Mouse (Mus musculus): ENCODE data around the gene Tmem253.
A peak's percentile ranks its signal among the peaks of the same experiment; 100 is the strongest.

Tmem253 gene

DNA sequence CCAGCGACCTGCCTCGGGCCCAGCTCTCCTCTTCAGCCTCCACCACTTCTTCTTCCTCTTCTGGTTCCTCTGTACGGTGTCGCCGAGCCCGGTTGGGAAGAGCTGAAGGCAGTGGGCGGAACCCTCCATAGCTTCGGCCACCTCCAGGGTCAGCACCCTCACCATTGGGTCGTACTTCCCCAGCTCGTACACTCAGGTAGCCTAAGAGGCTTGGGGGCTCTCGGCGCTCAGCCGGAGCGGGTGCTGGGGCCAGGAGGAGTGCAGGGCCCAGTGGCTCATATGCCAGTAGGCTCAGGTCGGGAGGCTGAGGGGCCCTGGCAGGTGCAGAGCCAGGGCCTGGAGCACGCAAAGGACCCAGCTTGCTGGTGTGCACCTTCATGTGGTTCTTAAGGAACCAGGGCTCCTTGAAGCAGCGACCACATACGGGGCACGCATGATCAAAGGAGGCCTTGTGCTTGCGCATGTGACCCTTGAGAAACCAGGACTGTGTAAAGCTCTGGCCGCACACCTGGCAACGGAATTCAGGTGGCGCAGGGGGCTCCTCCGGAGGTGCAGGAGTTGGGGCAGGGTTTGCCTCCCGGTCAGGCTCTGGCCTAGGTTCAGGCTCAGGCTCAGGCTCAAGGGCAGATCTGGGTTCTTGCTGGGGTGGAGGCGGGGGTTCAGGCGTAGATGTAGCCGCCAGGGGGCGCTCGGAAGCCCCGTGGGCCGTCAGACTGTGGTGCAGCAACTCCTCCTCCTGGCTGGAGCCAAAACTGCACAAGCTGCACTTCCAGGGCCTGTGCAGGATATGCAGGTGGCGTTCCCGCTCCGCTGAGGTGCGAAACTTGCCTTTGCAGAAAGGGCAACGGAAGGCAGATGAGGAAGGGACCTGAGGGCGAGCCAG is 6.9 kb upstream of the Tmem253 start:
- DNase-seq = peak; percentile 94 to 98

- no peak for DNase-seq
Measured at GRCm38 (mm10) chr14:52009361-52009760, 6.1 kb upstream of the Tmem253 start.

DNA sequence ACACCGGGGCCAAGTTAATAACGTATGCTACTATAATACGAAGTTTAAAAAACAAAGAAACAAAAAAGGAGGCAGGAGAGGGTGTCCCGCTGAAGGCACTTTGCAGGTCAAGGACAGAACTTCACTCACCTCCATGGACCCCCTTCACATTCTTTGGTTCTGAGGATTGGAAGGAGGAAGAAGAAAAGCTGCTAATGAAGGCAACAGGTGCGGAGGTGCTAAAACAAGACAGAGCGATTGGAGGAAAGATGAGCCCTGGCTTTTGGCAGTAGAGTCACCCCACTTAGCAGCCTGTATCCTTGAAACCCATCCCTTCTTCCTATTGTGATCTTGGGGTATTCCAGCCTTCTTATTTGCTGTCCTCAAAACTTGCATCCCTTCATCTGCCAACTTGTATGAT is 5.6 kb upstream of the Tmem253 start:
- DNase-seq = no peak

- DNase-seq = peak; percentile 69 to 70
Measured at GRCm38 (mm10) chr14:52010446-52011111, 4.9 kb upstream of the Tmem253 start.

DNA sequence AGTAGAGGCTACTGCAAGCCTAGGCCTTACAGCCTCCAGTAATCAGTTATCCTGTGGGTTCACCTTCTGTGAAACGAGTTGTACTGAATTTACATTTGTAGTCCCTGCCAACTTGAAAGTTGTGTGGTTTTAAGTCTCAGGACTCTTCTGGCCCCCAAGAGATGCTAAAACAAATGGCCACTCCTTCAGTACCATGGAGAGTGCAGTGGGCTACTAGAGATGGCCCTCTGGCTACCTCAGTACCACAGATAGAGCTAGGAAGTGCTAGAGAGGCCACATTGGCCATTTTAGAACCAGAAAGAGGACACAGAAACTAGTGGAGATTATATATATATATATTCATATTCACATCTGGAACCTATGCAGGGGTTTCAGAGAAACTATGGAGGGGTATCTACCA is 3.8 kb upstream of the Tmem253 start:
- peak in 1 of 2 experiments; percentile 1 for DNase-seq

GRCm38 (mm10) chr14:52012085-52012484 is 3.4 kb upstream of the Tmem253 start:
- DNase-seq = peak; percentile 88 to 91

- no peak for DNase-seq
Measured at GRCm38 (mm10) chr14:52012553-52012952, 2.9 kb upstream of the Tmem253 start.

GRCm38 (mm10) chr14:52013021-52013610 is 2.3 kb upstream of the Tmem253 start:
- DNase-seq = no peak

- peak; percentile 63 to 70 for DNase-seq
Measured at GRCm38 (mm10) chr14:52013771-52014219, 1.7 kb upstream of the Tmem253 start.

DNA sequence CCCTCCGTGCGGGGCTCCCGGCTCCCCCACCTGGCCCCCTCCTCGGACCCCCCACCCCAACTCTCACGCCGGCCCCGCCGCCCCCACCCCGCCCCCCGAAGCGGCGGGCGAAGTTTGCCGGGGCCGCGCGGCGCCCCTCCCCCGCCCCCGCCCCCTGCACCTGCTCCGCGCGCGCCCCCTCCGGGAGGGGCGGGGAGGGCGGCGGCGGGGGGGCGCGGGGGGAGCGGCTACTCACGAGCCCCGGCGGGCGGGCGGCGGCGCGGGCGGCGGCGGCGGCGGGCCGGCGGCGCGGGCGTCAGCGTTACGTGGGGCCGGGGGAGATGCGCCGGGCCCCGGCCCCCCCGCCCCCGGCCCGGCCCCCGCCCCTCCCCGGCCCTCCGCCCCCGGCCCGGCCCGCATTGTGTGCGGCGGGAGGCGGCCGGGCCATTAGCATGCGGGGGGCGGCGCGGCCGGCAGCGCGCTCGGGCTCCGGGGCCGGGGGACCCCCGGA is 1.1 kb upstream of the Tmem253 start:
- DNase-seq = no peak

- DNase-seq = peak in 1 of 2 experiments; percentile 65
Measured at GRCm38 (mm10) chr14:52014761-52015311, 622 bp upstream of the Tmem253 start.

GRCm38 (mm10) chr14:52016625-52017405 is 1.4 kb downstream of the Tmem253 start:
- no peak for DNase-seq

GRCm38 (mm10) chr14:52017662-52018061 is 2.2 kb downstream of the Tmem253 start:
- no peak for DNase-seq

DNA sequence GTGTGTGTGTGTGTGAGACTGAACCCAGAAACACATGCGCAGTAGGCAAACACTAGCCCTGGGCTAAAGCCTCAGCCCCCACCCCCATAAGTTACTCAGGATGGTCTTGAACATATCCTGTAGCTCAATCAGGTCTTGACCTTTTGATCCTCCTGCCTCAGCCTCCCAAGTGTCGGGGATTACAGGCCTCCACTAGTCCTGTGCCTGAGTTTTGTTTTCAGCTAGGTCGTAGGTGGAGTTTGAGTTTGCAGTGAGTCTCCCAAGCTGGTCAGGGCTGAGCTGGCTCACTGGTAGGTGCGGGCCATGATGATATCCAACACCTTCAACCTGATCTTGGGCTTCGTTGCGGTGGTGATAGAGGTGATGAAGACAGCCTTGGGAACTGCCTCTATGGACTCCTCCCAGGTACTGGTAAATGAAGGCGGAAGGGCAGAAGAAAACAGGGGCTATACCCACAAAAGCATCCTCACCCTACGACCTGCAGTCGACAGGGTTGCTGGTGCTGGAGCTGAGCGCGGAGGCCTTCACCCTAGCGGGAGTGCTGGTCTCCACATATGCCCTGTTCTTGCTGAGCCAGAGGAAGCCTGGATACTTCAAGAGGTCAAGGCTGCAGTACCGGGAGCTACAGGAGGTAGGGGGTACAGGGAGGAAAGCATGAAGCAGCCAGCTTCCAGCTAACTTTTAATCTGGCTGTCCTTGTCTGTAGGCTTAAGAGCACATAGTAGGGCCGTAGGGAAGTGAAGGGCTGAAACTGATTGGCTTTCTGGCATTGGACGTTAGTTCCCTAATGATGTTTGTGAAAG is 3.0 kb downstream of the Tmem253 start:
- no peak for DNase-seq

GRCm38 (mm10) chr14:52019051-52019589 is 3.7 kb downstream of the Tmem253 start:
- DNase-seq = no peak

- DNase-seq = peak; percentile 98 to 99
Measured at GRCm38 (mm10) chr14:52019590-52020340, 4.3 kb downstream of the Tmem253 start.

DNA sequence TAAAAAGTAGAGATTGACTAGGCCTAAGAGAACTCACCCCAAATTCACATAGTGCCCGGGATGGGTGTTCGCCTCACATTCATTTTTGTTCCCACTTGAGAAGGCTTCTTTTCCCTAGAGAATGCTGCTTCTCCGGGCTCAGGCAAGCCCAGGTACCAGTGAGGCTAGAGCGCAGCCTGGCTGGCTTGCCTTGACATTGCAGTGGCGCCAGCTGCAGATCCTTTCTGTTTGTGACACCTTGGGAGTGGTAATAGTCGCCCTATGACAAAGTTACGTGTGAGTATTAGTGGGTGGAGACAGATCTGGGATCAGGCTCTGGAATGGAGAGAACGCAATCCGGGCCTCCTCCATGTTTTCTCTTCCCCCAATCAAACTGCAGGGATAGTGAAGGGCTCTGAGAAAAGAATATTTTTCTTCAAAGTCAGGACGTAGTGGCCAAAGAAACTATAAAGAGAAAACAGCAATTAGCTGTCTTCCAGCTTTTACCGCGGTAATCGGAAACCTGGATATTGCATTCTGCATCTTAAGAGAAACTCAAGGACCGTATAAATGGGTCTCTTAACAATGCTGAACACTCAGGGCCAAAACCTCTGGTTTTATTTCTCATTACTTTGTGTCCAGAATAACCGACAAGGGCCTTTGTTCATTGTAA is 5.2 kb downstream of the Tmem253 start, which contains the start of gene Zfp219:
Gene Zfp219 (minus strand): TSS at position 248 of the 652 bp plus-strand sequence.
- DNase-seq = peak; percentile 64 to 72

DNA sequence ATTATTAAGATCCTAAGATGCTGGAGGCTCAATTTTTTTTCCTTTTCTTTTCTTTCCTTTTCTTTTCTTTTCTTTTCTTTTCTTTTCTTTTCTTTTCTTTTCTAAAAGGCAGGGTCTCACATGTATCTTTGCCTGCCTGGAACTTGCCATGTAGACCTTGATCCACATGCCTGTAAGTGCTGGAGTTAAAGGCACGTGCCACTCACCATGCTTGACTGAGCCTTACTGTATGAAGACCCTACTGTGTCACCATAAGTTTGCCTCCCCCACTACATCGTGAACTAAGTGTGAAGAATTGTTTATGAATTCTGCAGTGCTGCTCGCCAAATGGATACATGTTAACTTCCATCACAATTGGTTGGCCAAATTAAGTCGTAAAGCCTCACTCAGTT is 5.7 kb downstream of the Tmem253 start:
- DNase-seq = no peak

DNA sequence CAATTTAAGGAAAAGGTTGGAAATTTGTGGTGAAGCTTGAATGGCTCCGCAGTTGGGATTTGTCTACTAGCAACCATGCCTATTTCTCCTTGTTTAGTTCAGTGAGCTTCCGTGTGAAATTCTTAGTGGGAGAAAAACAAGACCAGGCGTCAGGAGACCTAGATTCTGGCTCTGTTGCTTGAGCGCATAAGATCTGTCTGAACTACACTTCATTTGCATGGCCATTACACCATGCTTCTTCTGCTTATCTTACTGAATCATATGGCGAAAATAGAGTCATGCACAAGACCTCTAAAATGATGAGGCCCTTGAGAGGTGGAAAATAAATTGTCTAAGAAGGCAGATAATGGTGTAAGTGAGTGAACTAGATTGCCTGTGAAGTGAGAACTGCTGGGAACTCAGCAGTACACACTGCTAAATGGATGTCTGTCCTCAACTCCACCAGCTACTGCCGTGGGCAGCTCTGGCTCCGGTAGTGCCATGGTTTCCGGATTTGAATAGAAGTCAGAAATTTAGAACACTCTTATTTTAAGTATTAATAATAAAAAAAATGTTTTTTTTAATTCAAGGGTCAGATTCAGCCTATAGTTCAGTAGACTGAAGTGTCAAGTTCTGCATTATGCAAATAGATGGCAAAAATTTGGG is 6.2 kb downstream of the Tmem253 start:
- DNase-seq = peak in 1 of 2 experiments; percentile 18

All from cerebellum, adult 18-20 months (tissue).